Mouse (Mus musculus): Measurements from ENCODE around the gene Olfr1250.
"Not testable (repeated sequence)": the region's sequence is repeated elsewhere in the genome, so short reads cannot be mapped to it uniquely, and the experiment has no call there.

Olfr1250 gene

DNA sequence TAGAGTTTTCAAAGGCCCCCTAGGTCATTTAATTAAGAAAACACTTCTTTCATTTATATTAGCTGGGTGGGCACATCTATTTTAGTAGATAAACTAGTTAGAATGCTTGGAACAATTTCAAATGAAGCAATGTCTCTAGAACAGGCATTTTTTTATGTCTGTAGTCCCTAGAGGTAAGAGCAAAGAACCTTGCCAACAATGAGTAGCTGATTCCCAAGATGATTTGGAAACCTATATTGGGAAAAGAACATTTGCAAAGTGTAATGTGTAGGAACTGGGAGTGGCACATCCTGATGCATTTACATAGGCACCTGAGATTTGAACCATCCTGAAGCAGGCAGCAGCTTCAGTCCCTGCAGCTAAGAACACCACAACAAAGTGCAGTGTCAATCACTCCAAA lies at the start of gene Olfr1250:
TSS of gene Olfr1250 (minus strand) at position 101 of the 400 bp plus-strand sequence.
- no peak for DNase-seq

DNA sequence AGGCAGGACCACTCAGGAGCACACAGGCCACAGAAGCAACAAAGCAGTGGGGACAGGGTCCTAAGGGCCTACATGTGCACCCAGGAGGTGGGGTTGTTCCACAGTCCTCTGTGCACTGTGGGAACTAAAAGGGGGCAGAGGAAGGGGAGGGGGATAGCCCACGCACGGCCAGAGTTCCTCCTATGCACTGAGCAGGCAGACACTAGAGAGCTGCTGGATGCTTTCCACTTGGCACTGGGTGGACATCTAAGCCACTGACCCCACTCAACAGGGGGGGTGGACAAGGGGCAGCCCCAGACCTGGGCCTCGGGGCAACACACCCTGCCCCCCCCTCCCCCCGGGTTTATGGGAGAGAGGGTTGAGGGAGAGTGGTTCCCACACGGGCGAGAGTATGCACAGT lies 30.7 kb upstream of the Olfr1250 start:
- DNase-seq: no peak

DNA sequence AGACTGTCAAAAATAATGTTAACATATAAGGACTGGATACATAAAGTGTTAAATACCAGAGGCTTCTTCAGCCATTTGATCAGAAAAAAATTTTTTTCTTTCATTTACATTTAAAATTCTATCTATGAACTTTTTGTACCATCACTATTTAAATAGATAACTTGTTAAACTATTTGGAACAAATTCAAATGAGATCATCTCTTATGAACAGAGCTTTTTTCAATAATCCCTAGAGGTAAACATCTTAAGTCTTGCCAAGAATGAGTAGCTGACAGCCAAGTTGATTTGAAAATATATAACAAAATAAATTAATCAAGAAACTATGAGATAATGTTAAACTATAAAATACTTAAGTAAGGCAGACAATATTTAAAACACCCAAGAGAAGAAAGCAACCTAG lies 10.6 kb upstream of the Olfr1250 start, which contains the start of gene Olfr1251:
TSS of gene Olfr1251 (minus strand) at position 101 of the 400 bp plus-strand sequence.
- DNase-seq: no peak

DNA sequence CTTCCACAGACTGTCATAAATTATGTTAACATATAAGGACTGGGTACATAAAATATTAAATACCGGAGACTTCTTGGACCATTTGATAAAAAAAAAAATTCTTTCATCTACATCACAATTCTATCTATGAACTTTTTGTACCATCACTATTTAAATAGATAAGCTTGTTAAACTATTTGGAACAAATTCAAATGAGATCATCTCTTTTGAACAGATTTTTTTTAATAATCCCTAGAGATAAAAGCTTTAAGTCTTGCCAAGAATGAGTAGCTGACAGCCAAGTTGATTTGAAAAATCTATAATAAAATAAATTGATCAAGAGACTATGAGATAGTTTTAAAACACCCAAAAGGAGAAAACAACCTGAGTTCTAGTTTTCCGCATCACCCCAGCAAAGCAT lies 26.4 kb downstream of the Olfr1250 start, which contains the start of gene Olfr1249:
TSS of gene Olfr1249 (minus strand) at position 101 of the 400 bp plus-strand sequence.
- DNase-seq: no peak

DNA sequence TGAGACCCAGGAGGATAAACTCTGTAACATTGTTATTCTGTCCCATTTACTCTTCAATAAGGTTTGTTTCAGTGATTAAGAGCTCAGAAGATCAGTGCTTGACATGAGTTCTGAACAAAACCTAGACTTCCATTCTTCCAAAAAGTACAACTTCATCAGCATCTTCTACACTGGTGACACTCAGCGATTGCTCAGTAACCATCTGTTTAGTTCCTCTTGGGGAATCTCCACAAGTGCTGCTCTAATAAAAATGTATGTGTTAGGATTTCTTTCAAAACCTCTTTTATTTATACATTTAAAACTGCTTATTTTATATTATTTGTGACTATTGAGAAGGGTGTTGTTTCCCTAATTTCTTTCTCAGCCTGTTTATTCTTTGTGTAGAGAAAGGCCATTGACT lies 43.1 kb downstream of the Olfr1250 start, which contains the start of gene Olfr1248:
TSS of gene Olfr1248 (minus strand) at position 101 of the 400 bp plus-strand sequence.
- not testable (repeated sequence) for DNase-seq

DNA sequence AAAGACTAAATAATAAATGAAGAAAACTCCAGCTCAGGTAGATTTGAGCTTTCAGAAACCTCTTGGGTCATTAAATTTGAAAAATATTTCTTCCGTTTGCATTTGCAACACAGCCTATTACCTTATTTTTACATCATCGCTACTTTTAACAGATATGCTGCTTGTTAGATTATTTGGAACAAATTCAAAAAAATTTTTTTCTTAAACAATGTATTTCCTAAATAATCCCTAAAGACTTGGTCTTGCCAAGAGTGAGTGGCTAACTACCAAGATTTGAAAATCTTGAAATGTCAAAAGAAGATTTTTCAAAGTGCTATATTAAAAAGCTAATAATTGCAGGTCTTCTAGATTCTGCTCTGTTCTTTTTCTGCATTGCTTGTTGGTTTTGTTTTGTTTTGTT lies 47.2 kb downstream of the Olfr1250 start, which contains the start of gene Olfr1247:
TSS of gene Olfr1247 (minus strand) at position 101 of the 400 bp plus-strand sequence.
- DNase-seq: no peak
